Mouse (Mus musculus) CH12.LX (cell line): Measurements from ENCODE around the gene Arl9. TPM values are rescaled to one million over a fixed set of nuclear protein-coding genes. Genes with fewer than 3 reads are reported as not detected.

Source experiments
- DNase-seq: peaks from one replicate; pipeline ENCODE4 v3.0.0-alpha.2; 2013; ENCODE audit errors: extremely low read depth
- H3K27ac ChIP-seq: 2 replicates; pipeline ENCODE4 v1.5.1; 2012; ENCODE audit warnings: low read depth, mild to moderate bottlenecking, control low read depth, moderate library complexity; ENCODE audit not compliant: insufficient read depth
- H3K27me3 ChIP-seq: replicated peaks from 2 replicates; pipeline ENCODE3; 2012; ENCODE audit warnings: inconsistent platforms
- H3K36me3 ChIP-seq, 2 experiments: replicated peaks in 1 of 2; 2 replicates each; pipeline versions ENCODE3 to v1.6.1; 2012; ENCODE audit warnings: inconsistent platforms in 1 of 2, low read length in 1 of 2, mild to moderate bottlenecking in 1 of 2, mixed read lengths in 1 of 2, moderate library complexity in 1 of 2; ENCODE audit not compliant: control insufficient read depth in 1 of 2, insufficient read depth in 1 of 2
- H3K4me1 ChIP-seq, 2 experiments: 2 replicates each; pipeline ENCODE4 v1.6.1; 2012; ENCODE audit warnings: inconsistent platforms in 1 of 2, moderate library complexity in 1 of 2; ENCODE audit not compliant: insufficient read depth in 2 of 2, control insufficient read depth in 1 of 2
- H3K4me2 ChIP-seq: 2 replicates; pipeline ENCODE4 v1.6.1; 2012; ENCODE audit warnings: low read depth, mild to moderate bottlenecking, control low read depth; ENCODE audit not compliant: poor library complexity, insufficient read depth, severe bottlenecking
- H3K4me3 ChIP-seq, 3 experiments: fragments of 150-350 bp in 1 of 3; sonication (generic) in 1 of 3; replicated peaks in 1 of 3; 2 replicates each; pipeline versions ENCODE3 to v1.5.1; 2011 to 2012; ENCODE audit warnings: low read depth in 2 of 3, low read length in 2 of 3, mild to moderate bottlenecking in 2 of 3, moderate library complexity in 2 of 3, control low read depth in 1 of 3, improper control_type of control experiment in 1 of 3, inconsistent platforms in 1 of 3, mixed read lengths in 1 of 3; ENCODE audit not compliant: poor library complexity in 1 of 3
- H3K79me2 ChIP-seq: replicated peaks from 2 replicates; pipeline ENCODE4 v1.6.1; 2012; ENCODE audit warnings: mild to moderate bottlenecking, moderate library complexity; ENCODE audit not compliant: control insufficient read depth, poor library complexity, insufficient read depth, severe bottlenecking; ENCODE audit errors: extremely low read depth
- H3K9ac ChIP-seq: 2 replicates; pipeline ENCODE4 v1.6.1; 2012; ENCODE audit warnings: low read depth, mild to moderate bottlenecking, control low read depth, moderate library complexity; ENCODE audit not compliant: insufficient read depth
- H3K9me3 ChIP-seq: replicated peaks from 2 replicates; pipeline ENCODE3; 2012; ENCODE audit warnings: low read length, inconsistent platforms, mixed read lengths
- BHLHE40 ChIP-seq: IDR thresholded peaks from 2 replicates; pipeline ENCODE4 v1.6.1; 2011; ENCODE audit warnings: mild to moderate bottlenecking, low read depth, low read length, improper control_type of control experiment
- CTCF ChIP-seq, 2 experiments: IDR thresholded peaks in 1 of 2; conservative IDR thresholded peaks in 1 of 2; 2 replicates each; pipeline ENCODE4 v1.5.1; 2011 to 2012; ENCODE audit warnings: low read depth in 2 of 2, low read length in 2 of 2, improper control_type of control experiment in 1 of 2, inconsistent platforms in 1 of 2, mild to moderate bottlenecking in 1 of 2, moderate library complexity in 1 of 2
- NELFE ChIP-seq: IDR thresholded peaks from 2 replicates; pipeline ENCODE4 v1.6.1; 2011; ENCODE audit warnings: low read depth, low read length, improper control_type of control experiment
- RAD21 ChIP-seq: IDR thresholded peaks from 2 replicates; pipeline ENCODE4 v1.6.1; 2011; ENCODE audit warnings: low read depth, mild to moderate bottlenecking, low read length, improper control_type of control experiment, moderate library complexity
- RCOR1 ChIP-seq: conservative IDR thresholded peaks from 2 replicates; pipeline ENCODE4 v1.6.1; 2012; ENCODE audit warnings: low read depth, mild to moderate bottlenecking, inconsistent platforms, low read length, improper control_type of control experiment
- SIN3A ChIP-seq: IDR thresholded peaks from 2 replicates; pipeline ENCODE4 v1.6.1; 2012; ENCODE audit warnings: low read length, improper control_type of control experiment, inconsistent platforms
- SMC3 ChIP-seq: IDR thresholded peaks from 2 replicates; pipeline ENCODE4 v1.6.1; 2011; ENCODE audit warnings: low read depth, low read length, improper control_type of control experiment
- TBP ChIP-seq: conservative IDR thresholded peaks from 2 replicates; pipeline ENCODE4 v1.6.1; 2011; ENCODE audit warnings: low read depth, low read length, improper control_type of control experiment
- USF2 ChIP-seq: conservative IDR thresholded peaks from 2 replicates; pipeline ENCODE4 v1.6.1; 2011; ENCODE audit warnings: low read depth, low read length, improper control_type of control experiment
- ZNF384 ChIP-seq: IDR thresholded peaks from 2 replicates; pipeline ENCODE4 v1.6.1; 2012; ENCODE audit warnings: low read depth, low read length, improper control_type of control experiment, inconsistent platforms
- dilution Hi-C: fragments of 300-500 bp; cut with MboI; formaldehyde crosslinking; loops from 2 replicates; pipeline ENCODE4 v1.14.3; 2020; ENCODE audit warnings: low sequenced_read_pairs; ENCODE audit not compliant: extremely low pct_unique_long_range_greater_than_20kb, extremely low pct_ligation_motif_present
- in situ Hi-C: fragments of 300-500 bp; cut with MboI; formaldehyde crosslinking; loops from 3 replicates; pipeline ENCODE4 v1.14.3; 2019; ENCODE audit warnings: low sequenced_read_pairs, low pct_ligation_motif_present, low pct_unique_long_range_greater_than_20kb, mixed read lengths
- polyA plus RNA-seq: library from polyadenylated mRNA; unstranded; fragments of >175 nt; gene quantifications from 2 replicates; pipeline ENCODE4 v1.2.1, GENCODE M21; 2012; ENCODE audit warnings: low read depth; ENCODE audit not compliant: insufficient read length
- total RNA-seq, 2 experiments: library from RNA; depleted of rRNA; stranded (reverse); fragments of 300-350 nt in 1 of 2; fragments of >200 nt in 1 of 2; gene quantifications; 2 replicates each; pipeline ENCODE4 v1.2.3; 2012 to 2014

Gene Arl9
- total and polyA plus RNA-seq, 3 experiments: 0.38 to 2.6 (median 1.4) TPM

- Histone ChIP-seq H3K36me3 (peaks cover 26 to 50% of the 10 kb centered on the region in 2 experiments), H3K27me3 (no peaks in the 10 kb centered on the region), H3K9ac (0 out of 2 replicates have a peak overlapping the region, but pooled peaks have one; percentile 2), H3K27ac (no peak overlapping the region), H3K4me3 (no peak overlapping the region), H3K4me2 (peak overlapping the region; percentile 30; the same call in 1 of the 2 replicates), H3K4me1 (peaks cover 0 to 41% of the 10 kb centered on the region in 2 experiments; a peak in 2 of 4 replicates), H3K9me3 (no peaks in the 10 kb centered on the region), H3K79me2 (peaks cover 61% of the 10 kb centered on the region)
- DNase-seq: peak; percentile 47
- in situ Hi-C loops: loop anchor here (5.0 kb wide), 1 partner anchor 42 kb away; no protein-coding TSS in a partner anchor
- dilution Hi-C loops: no loop called here
- TF ChIP-seq TBP (0 out of 2 replicates have a peak, but pooled peaks have one; percentile 16), RAD21 (no peak)
Observed at GRCm38 (mm10) chr5:76954271-76954900, 49.5 kb upstream of the Arl9 start.

GRCm38 (mm10) chr5:76955474-76955873 lies 48.4 kb upstream of the Arl9 start:
- 0 out of 2 replicates have a peak overlapping the region, but pooled peaks have one; percentile 6 for H3K9ac ChIP-seq
- dilution Hi-C loops: no loop called here
- DNase-seq: no peak
- no peak overlapping the region for H3K27ac ChIP-seq
- no peak overlapping the region for H3K4me3 ChIP-seq
- peaks cover 50% of the 10 kb centered on the region for H3K79me2 ChIP-seq
- no peaks in the 10 kb centered on the region for H3K9me3 ChIP-seq
- H3K4me1 ChIP-seq: peaks cover 0 to 41% of the 10 kb centered on the region in 2 experiments; a peak in 2 of 4 replicates
- no peaks in the 10 kb centered on the region for H3K27me3 ChIP-seq
- TF ChIP-seq TBP (no peak), SIN3A (no peak), USF2 (no peak), RCOR1 (no peak)
- no peak overlapping the region for H3K4me2 ChIP-seq
- H3K36me3 ChIP-seq: peaks cover 32 to 60% of the 10 kb centered on the region in 2 experiments
- in situ Hi-C loops: no loop called here

- Histone ChIP-seq H3K27ac (no peak overlapping the region), H3K4me2 (no peak overlapping the region), H3K9ac (no peak overlapping the region), H3K4me3 (no peak overlapping the region), H3K9me3 (no peaks in the 10 kb centered on the region), H3K36me3 (peaks cover 48 to 83% of the 10 kb centered on the region in 2 experiments), H3K4me1 (peaks cover 0 to 41% of the 10 kb centered on the region in 2 experiments; a peak in 2 of 4 replicates), H3K27me3 (no peaks in the 10 kb centered on the region), H3K79me2 (peaks cover 33% of the 10 kb centered on the region)
- dilution Hi-C loops (no loop called here), in situ Hi-C loops (no loop called here)
- TF ChIP-seq SMC3 (no peak), BHLHE40 (no peak), NELFE (no peak), ZNF384 (no peak), CTCF (conservative IDR thresholded peaks at IDR 0.05 in 1 of 2, IDR thresholded peaks at IDR 0.05 in 1 of 2; ENCODE audit: low read depth in 2 of 2, low read length in 2 of 2) (peak in 1 of 2 experiments; percentile 36; a peak in 1 of 4 replicates)
- peak; percentile 33 for DNase-seq
Observed at GRCm38 (mm10) chr5:76957954-76958353, 45.9 kb upstream of the Arl9 start.
